Mouse (Mus musculus) C2C12 (cell line): ENCODE measurements around the gene Ppp1r14d. TPM values are rescaled to one million over a fixed set of nuclear protein-coding genes. Genes with fewer than 3 reads are reported as not detected.
A peak's percentile ranks its signal among the peaks of the same experiment; 100 is the strongest.

Experiments used
- H3K27me3 ChIP-seq: one replicate; pipeline ENCODE4 v1.6.1; 2011; ENCODE audit not compliant: control insufficient read depth, insufficient read depth, insufficient read length
- H3K36me3 ChIP-seq: one replicate; pipeline ENCODE4 v1.6.1; 2011; ENCODE audit not compliant: control insufficient read depth, insufficient read depth
- H3K4me3 ChIP-seq: one replicate; pipeline ENCODE4 v1.5.1; 2011; ENCODE audit warnings: mild to moderate bottlenecking, control low read depth; ENCODE audit not compliant: poor library complexity, insufficient read depth, severe bottlenecking
- H3K79me2 ChIP-seq: one replicate; pipeline ENCODE4 v1.6.1; 2011; ENCODE audit not compliant: control insufficient read depth, insufficient read depth
- H3K79me3 ChIP-seq: one replicate; pipeline ENCODE4 v1.6.1; 2011; ENCODE audit warnings: low read depth, control low read depth
- H3ac ChIP-seq: one replicate; pipeline ENCODE3; 2011; ENCODE audit warnings: low read depth; ENCODE audit not compliant: control insufficient read depth, insufficient read length
- CEBPB ChIP-seq: IDR thresholded peaks from one replicate; pipeline ENCODE4 v1.6.1; 2011; ENCODE audit warnings: low read depth, mild to moderate bottlenecking, control low read depth, moderate library complexity
- CTCF ChIP-seq: IDR thresholded peaks from one replicate; pipeline ENCODE4 v1.5.1; 2011; ENCODE audit not compliant: control insufficient read depth, insufficient read depth, insufficient read length
- FOSL1 ChIP-seq: IDR thresholded peaks from one replicate; pipeline ENCODE4 v1.8.0; 2011; ENCODE audit warnings: mild to moderate bottlenecking, low read length; ENCODE audit not compliant: poor library complexity, insufficient read depth, severe bottlenecking
- MAX ChIP-seq: IDR thresholded peaks from one replicate; pipeline ENCODE4 v1.6.1; 2011; ENCODE audit warnings: mild to moderate bottlenecking, control low read depth
- MYOD1 ChIP-seq: IDR thresholded peaks from one replicate; pipeline ENCODE4 v1.6.1; 2011; ENCODE audit warnings: low read depth; ENCODE audit not compliant: control insufficient read depth, insufficient read length
- MYOG ChIP-seq: IDR thresholded peaks from one replicate; pipeline ENCODE4 v1.6.1; 2011; ENCODE audit not compliant: control insufficient read depth, insufficient read length; ENCODE audit errors: extremely low read depth
- USF1 ChIP-seq: IDR thresholded peaks from one replicate; pipeline ENCODE4 v1.6.1; 2011; ENCODE audit warnings: low read depth, mild to moderate bottlenecking, control low read depth, moderate library complexity
- polyA plus RNA-seq: library from polyadenylated mRNA; unstranded; fragments of >200 nt; fragmentation: generic; extraction: Trizol; gene quantifications from one replicate; pipeline ENCODE4 v1.2.1, GENCODE M21; 2012; ENCODE audit warnings: missing spikeins

Gene Ppp1r14d
- polyA plus RNA-seq, 1 experiment: 0.12 TPM

DNA sequence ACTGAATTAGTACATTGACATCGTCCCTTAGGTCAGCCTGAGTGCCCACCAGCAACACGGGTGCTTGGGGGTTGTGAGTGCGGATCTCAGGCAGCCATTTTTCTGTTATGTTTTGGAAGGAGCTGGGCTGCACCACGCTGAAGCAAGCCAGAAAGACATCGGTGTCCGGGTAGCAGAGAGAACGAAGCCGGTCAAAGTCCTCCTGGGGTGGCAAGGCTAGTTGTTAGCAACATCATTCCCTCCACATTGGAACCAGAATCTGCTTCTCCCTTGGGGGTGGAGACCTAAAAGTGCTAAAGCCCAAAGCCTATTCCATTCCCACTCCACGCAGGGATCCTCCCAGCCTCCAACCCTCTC lies 40.6 kb upstream of the Ppp1r14d start:
- no peaks in the 10 kb centered on the region for H3K79me3 ChIP-seq
- TF ChIP-seq MYOG: no peak
- no peak for TF ChIP-seq MAX
- TF ChIP-seq MYOD1: no peak
- no peak for TF ChIP-seq FOSL1
- no peak for TF ChIP-seq CEBPB
- TF ChIP-seq CTCF: no peak
- no peak for TF ChIP-seq USF1
- no peaks in the 10 kb centered on the region for H3K36me3 ChIP-seq
- H3K79me2 ChIP-seq: no peaks in the 10 kb centered on the region
- no peak overlapping the region for H3ac ChIP-seq
- H3K27me3 ChIP-seq: no peaks in the 10 kb centered on the region
- H3K4me3 ChIP-seq: no peak overlapping the region

DNA sequence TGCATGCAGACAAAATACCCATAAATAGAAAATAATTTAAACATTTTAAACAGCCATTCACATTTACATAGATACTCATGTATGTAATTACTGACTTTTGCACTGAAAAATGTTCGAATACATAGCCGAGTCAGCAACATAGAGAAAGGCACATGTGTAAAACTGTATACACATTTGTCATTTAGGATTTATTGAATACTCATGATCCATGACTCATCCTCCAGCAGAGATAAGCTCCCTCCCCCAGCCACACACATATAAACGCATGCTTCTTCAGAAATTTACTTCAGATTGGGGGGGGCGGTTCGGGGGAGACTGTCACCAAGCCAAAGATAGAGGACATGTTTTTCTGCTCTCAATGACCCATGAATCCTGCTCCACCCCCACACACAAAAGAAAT lies 34.1 kb upstream of the Ppp1r14d start:
- Histone ChIP-seq H3ac (no peak overlapping the region), H3K27me3 (no peaks in the 10 kb centered on the region), H3K79me3 (no peaks in the 10 kb centered on the region), H3K4me3 (no peak overlapping the region), H3K79me2 (no peaks in the 10 kb centered on the region), H3K36me3 (no peaks in the 10 kb centered on the region)
- TF ChIP-seq MYOG: no peak
- TF ChIP-seq CEBPB: no peak

DNA sequence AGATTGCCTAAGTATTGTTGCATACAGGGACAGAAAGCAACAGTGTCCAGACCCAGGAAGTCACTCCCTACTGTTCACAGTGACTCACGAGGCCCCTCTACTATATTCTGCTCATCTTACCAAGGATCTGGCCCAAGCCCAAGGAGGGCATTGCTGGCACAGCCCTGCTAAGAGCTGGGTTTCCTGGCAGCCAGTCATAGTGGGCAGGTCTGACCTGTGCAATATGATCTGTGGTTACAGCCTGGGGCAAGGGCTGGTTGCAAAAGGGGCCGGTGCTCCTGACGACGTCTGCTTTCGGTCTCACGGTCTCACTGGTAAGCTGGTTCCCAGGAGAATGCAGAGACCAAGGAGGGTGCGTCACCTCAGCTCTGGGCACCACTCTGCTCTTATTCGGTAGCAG lies 33.3 kb upstream of the Ppp1r14d start:
- TF ChIP-seq MAX (peak; percentile 79), MYOD1 (peak; percentile 12), USF1 (no peak), CTCF (no peak), CEBPB (peak; percentile 59), MYOG (no peak), FOSL1 (no peak)
- Histone ChIP-seq H3K79me3 (no peaks in the 10 kb centered on the region), H3ac (peak overlapping the region; percentile 33), H3K27me3 (no peaks in the 10 kb centered on the region), H3K36me3 (no peaks in the 10 kb centered on the region), H3K4me3 (no peak overlapping the region), H3K79me2 (no peaks in the 10 kb centered on the region)

DNA sequence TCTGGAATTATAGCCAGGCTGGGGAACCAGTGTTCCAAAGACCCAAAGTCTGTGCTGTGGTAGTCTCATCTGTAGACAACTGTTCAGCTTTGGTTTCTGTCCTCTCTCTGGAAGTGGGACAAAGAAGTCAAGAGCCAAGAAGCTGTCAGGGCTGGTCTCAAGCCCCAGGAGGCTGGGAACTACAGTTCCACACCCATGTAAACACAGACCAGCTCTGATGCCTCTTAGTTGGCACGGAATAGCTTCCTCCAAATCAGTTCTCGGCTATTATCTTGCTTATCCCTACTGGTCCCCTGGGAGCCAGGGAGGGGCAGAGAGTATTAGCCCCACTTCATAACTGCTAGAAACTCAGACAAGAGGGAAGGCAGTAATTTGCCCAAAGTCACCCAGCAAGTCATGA lies 31.6 kb upstream of the Ppp1r14d start:
- Histone ChIP-seq H3K79me3 (no peaks in the 10 kb centered on the region), H3K4me3 (no peak overlapping the region), H3ac (no peak overlapping the region), H3K79me2 (no peaks in the 10 kb centered on the region), H3K36me3 (no peaks in the 10 kb centered on the region), H3K27me3 (no peaks in the 10 kb centered on the region)
- TF ChIP-seq MYOG (no peak), CTCF (no peak), USF1 (no peak)

DNA sequence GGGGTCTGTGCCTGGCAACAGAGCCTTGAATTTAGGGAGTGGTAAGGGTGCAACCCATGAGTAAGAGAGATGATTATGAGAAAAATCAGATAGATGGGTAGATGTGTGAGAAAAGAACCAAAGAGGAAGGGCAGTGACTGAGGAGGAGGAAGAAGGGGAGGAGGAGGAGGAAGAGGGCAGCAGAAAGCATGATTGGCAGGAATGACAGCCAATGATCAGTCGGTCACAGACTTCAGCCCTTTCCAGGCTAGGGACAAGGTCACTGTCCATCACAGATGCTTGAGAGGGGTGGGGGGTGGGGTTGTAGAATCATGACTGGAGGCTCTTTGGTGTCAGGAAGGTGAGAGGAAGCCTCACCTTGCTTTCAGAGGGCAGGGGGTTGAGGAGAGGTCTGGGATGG lies 30.8 kb upstream of the Ppp1r14d start:
- H3K79me2 ChIP-seq: no peaks in the 10 kb centered on the region
- H3K4me3 ChIP-seq: no peak overlapping the region
- TF ChIP-seq CTCF: no peak
- TF ChIP-seq MYOG: no peak
- TF ChIP-seq CEBPB: no peak
- no peak for TF ChIP-seq MYOD1
- no peak for TF ChIP-seq USF1
- TF ChIP-seq FOSL1: no peak
- TF ChIP-seq MAX: no peak
- H3ac ChIP-seq: no peak overlapping the region
- H3K27me3 ChIP-seq: no peaks in the 10 kb centered on the region
- no peaks in the 10 kb centered on the region for H3K79me3 ChIP-seq
- no peaks in the 10 kb centered on the region for H3K36me3 ChIP-seq

DNA sequence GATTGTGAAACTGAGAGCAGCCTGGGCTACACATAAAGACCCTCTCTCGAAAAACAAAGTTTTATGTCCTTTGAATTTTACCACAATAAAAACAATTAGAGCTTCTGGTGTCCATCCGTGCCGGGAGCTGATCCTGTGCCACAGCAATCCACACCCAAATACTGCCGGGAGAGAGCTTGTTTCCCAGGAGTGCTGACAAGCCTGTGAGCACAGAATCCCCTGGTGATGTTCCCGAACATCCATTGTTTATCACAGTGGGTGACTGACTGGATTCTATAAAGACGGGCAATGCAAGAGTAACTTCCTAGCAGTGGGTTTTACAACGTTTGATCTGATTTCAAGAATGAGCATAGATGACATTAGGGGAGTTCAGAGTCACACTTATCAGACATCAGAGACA lies 25.3 kb upstream of the Ppp1r14d start:
- H3ac ChIP-seq: no peak overlapping the region
- no peaks in the 10 kb centered on the region for H3K79me2 ChIP-seq
- H3K27me3 ChIP-seq: no peaks in the 10 kb centered on the region
- no peak overlapping the region for H3K4me3 ChIP-seq
- H3K79me3 ChIP-seq: no peaks in the 10 kb centered on the region
- H3K36me3 ChIP-seq: no peaks in the 10 kb centered on the region
- TF ChIP-seq FOSL1 (no peak), USF1 (no peak), MAX (no peak), MYOG (no peak), MYOD1 (no peak), CTCF (no peak), CEBPB (no peak)

DNA sequence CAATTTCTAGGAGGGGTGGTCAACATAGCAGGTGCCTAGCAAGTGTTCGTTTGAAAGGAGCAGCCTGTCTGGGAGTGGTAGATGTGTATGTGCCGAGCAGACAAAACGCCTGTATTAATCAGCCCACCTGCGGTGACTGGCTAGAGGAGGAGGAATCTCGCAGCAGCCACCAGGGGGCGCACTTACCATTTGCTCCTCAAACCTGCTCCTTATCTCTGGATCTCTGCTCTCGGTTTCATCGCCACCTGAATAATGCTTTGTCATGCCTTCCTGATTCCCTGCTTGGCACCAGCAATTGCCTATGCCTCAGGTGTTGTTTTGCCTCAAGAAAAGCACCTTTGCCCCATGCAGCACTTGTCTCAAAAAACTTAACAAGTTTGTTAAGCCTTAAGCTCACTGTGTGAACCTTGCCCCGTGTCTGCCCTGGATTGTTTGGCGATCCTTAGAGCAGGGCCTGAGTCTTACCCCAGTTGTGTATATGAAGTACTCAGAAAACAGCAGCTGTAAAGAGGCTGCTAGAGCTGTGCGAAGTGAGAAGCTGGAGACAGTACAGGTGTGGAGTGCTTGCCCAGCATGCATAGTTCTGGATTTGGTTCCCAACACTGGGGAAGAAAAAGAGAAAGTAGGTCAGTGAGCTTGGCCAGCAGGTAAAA lies 21.2 kb upstream of the Ppp1r14d start:
- Histone ChIP-seq H3K4me3 (no peak overlapping the region), H3K27me3 (no peaks in the 10 kb centered on the region)

More for the DNA sequence above, 21.2 kb upstream of the Ppp1r14d start:
- Histone ChIP-seq H3K79me3 (no peaks in the 10 kb centered on the region), H3ac (no peak overlapping the region), H3K36me3 (no peaks in the 10 kb centered on the region), H3K79me2 (no peaks in the 10 kb centered on the region)
- peak; percentile 91 for TF ChIP-seq CTCF
- no peak for TF ChIP-seq MAX
